Mouse (Mus musculus) gastrocnemius, adult 8-10 months (tissue): ENCODE results near the gene Zfp599. TPM values are rescaled to one million over a fixed set of nuclear protein-coding genes. Genes with fewer than 3 reads are reported as not detected.

ENCODE experiments used
- DNase-seq, 2 experiments: peaks; one replicate each; pipeline ENCODE4 v3.0.0; 2022; ENCODE audit warnings: low spot score in 2 of 2
- total RNA-seq, 4 experiments: library from RNA; stranded (reverse); gene quantifications; 2 replicates each; pipeline ENCODE4 v1.2.4; 2022

The Zfp599 gene
- total RNA-seq, 4 experiments from 2014 or later: not detected

- no peak for DNase-seq
These were observed 34.9 kb downstream of the Zfp599 start for GRCm38 (mm10) chr9:22224536-22225503.

- DNase-seq: no peak
These were observed 35.6 kb downstream of the Zfp599 start for GRCm38 (mm10) chr9:22224066-22224465.

GRCm38 (mm10) chr9:22217858-22218493 lies 41.7 kb downstream of the Zfp599 start:
- no peak for DNase-seq

- DNase-seq: no peak
These were observed 43.0 kb downstream of the Zfp599 start for GRCm38 (mm10) chr9:22216705-22217104.

GRCm38 (mm10) chr9:22214549-22214948 lies 45.1 kb downstream of the Zfp599 start:
- no peak for DNase-seq

GRCm38 (mm10) chr9:22213785-22214194 lies 45.9 kb downstream of the Zfp599 start:
- no peak for DNase-seq

Other genes starting within 250 kb of the Zfp599 start
- gene Elavl3, start 207.9 kb downstream of the Zfp599 start, total RNA-seq: under 1 TPM in 1 of 4 experiments, not detected in 3; 0.08 TPM
- gene Gm49318, start 188.6 kb downstream of the Zfp599 start, total RNA-seq: not detected
- 1 to 10 TPM; 3.2 to 5.8 (median 4.1) TPM for gene Zfp653, start 188.5 kb downstream of the Zfp599 start, total RNA-seq
- 100 to 1,000 TPM in 1 of 4 experiments, 10 to 100 TPM in 3; 79.8 to 101 (median 93.0) TPM for gene Ecsit, start 174.5 kb downstream of the Zfp599 start, total RNA-seq
- 1 to 10 TPM; 1.7 to 4.9 (median 2.1) TPM for gene Cnn1, start 160.7 kb downstream of the Zfp599 start, total RNA-seq
- 10 to 100 TPM; 37.2 to 44.8 (median 43.2) TPM for gene Elof1, start 142.7 kb downstream of the Zfp599 start, total RNA-seq
- 1 to 10 TPM in 2 of 4 experiments, under 1 TPM in 2; 0.17 to 2.9 (median 1.4) TPM for gene Acp5, start 124.2 kb downstream of the Zfp599 start, total RNA-seq
- 10 to 100 TPM; 30.6 to 39.5 (median 34.8) TPM for gene Pigyl, start 103.0 kb downstream of the Zfp599 start, total RNA-seq
- not detected for gene Zfp872, start 71.8 kb downstream of the Zfp599 start, total RNA-seq
- 1 to 10 TPM; 4.7 to 7.5 (median 6.8) TPM for gene Zfp809, start 34.2 kb downstream of the Zfp599 start, total RNA-seq
- gene Zfp810, start 47.8 kb upstream of the Zfp599 start, total RNA-seq: under 1 TPM; 0.29 to 0.56 (median 0.43) TPM
- gene Anln, start 129.3 kb upstream of the Zfp599 start, total RNA-seq: 1 to 10 TPM in 3 of 4 experiments, under 1 TPM in 1; 0.97 to 2.0 (median 1.7) TPM
- gene 9530077C05Rik, start 151.6 kb upstream of the Zfp599 start, total RNA-seq: under 1 TPM; 0.15 to 0.32 (median 0.19) TPM
- gene Gm17545, start 194.4 kb upstream of the Zfp599 start, total RNA-seq: not detected
- 10 to 100 TPM; 34.1 to 41.6 (median 37.8) TPM for gene Rp9, start 209.8 kb upstream of the Zfp599 start, total RNA-seq
- gene Bbs9, start 215.8 kb upstream of the Zfp599 start, total RNA-seq: 1 to 10 TPM; 8.7 to 10.0 (median 9.5) TPM